Mouse (Mus musculus): ENCODE measurements around the gene Syt2. TPM values are rescaled to one million over a fixed set of nuclear protein-coding genes. Genes with fewer than 3 reads are reported as not detected.

Syt2 gene
- polyA plus RNA-seq (2014; fragmentation: Nextera tagmentation; extraction: Ambion mirVana) = 0.80 and 3.2 TPM in 2 replicates

DNA sequence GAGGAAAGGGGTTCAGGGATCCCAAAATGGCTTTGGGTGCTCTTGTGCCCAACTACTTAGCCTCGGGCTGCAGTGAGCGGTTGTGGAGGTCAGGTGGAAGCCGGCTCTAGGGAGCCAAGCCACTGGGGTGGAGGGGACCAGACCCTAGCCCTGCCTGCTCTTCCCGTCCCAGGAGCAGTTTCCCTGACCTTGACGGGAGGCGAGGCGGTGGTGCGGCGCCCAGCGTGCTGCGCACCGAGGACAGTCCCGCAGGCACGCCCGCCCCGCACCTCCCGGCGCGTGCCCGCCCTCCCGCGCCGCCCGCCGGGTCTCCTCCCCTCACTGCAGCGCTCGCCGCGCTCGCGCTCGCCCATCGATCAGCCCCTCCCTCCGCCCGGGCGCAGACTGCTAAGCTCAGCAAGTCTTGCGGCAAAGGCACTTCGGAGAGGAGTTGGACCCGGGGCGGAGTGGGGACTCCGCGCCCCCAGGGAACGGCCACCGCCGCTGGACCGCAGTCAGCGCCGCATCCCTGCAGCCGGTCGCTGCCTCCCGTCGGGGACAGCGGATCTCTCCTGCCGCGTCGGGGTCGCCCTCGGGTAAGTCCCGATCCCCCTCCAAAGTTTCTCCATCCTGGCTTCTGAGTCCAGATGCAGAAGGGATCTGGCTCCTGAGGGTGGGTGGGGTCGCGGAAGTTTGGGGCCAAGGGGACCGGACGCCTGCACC lies at the start of gene Syt2:
Gene Syt2, plus strand, starts transcription at position 417 of the 702 bp plus-strand sequence.
- DNase-seq (ENCODE audit: low spot score) (peak; percentile 67), ATAC-seq (replicated peaks; ENCODE audit: insufficient number of reproducible peaks, low FRiP score, low TSS enrichment, low read depth) (0 out of 2 replicates have a peak, but pooled peaks have one; percentile 31)
- Histone ChIP-seq H3K27me3 (ENCODE audit: control insufficient read depth, insufficient read depth, low read length) (peaks cover 49% of the 10 kb centered on the region), H3K4me2 (ENCODE audit: low read depth, low read length) (peak within 1 kb of the TSS; percentile 87), H3K36me3 (replicated peaks; ENCODE audit: control insufficient read depth, insufficient read depth, low read depth, low read length) (no peaks in the 10 kb centered on the region), H3K9me3 (replicated peaks; ENCODE audit: control insufficient read depth, low read length) (no peaks in the 10 kb centered on the region), H3K27ac (replicated peaks; ENCODE audit: low read depth, low read length) (no peak within 1 kb of the TSS), H3K4me3 (ENCODE audit: low read depth, low read length) (peak within 1 kb of the TSS; percentile 42), H3K4me1 (ENCODE audit: control insufficient read depth, insufficient read depth, low read length) (peaks cover 11% of the 10 kb centered on the region), H3K9ac (replicated peaks; ENCODE audit: low read length) (peak within 1 kb of the TSS; percentile 39)
- 0% methylated on average over 43 of the region's 63 CpGs for WGBS

DNA sequence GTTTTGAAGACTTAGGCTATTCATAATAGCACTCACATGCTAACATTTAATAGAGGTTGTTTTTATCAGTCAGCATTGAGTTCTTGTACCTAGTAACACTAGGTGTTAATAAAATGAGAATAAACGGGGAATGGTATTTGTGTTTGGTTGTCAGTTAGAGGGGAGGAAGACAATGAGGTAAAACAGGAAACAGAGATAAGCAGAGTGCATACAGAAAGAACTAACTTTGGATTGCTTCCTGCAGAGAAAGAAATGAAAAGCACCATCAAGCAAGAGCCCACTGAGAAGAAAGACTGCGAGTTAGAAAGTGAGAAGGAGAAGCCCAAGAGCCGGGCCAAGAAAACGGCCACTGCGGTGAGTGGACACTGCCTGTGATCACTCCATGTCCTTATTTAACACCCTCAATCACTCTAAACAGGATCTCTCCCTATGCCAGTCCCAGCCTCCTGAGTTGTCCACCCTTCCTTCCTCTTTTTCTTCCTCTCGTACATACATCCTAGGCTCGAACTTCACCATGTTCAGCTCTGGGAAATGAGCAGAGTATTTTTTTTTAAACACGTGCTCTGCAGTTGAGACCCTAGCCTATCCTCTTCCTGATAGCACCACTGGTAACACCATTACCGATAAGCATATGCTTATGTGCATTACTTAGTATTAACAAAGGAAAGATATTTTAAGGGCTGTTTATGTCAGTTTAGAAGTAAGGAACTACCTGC lies 49.0 kb upstream of the Syt2 start:
- H3K27ac ChIP-seq (replicated peaks; ENCODE audit: low read depth, low read length) = no peak overlapping the region
- 91% methylated on average over 9 of the region's 9 CpGs for WGBS
- H3K4me2 ChIP-seq (ENCODE audit: low read depth, low read length) = no peak overlapping the region
- ATAC-seq (replicated peaks; ENCODE audit: insufficient number of reproducible peaks, low FRiP score, low TSS enrichment, low read depth) (no peak), DNase-seq (ENCODE audit: low spot score) (no peak)
- no peaks in the 10 kb centered on the region for H3K9me3 ChIP-seq (replicated peaks; ENCODE audit: control insufficient read depth, low read length)
- H3K27me3 ChIP-seq (ENCODE audit: control insufficient read depth, insufficient read depth, low read length) = no peaks in the 10 kb centered on the region
- H3K4me3 ChIP-seq (ENCODE audit: low read depth, low read length) = no peak overlapping the region
- no peak overlapping the region for H3K9ac ChIP-seq (replicated peaks; ENCODE audit: low read length)
- peaks cover 22% of the 10 kb centered on the region for H3K36me3 ChIP-seq (replicated peaks; ENCODE audit: control insufficient read depth, insufficient read depth, low read depth, low read length)
- no peaks in the 10 kb centered on the region for H3K4me1 ChIP-seq (ENCODE audit: control insufficient read depth, insufficient read depth, low read length)

DNA sequence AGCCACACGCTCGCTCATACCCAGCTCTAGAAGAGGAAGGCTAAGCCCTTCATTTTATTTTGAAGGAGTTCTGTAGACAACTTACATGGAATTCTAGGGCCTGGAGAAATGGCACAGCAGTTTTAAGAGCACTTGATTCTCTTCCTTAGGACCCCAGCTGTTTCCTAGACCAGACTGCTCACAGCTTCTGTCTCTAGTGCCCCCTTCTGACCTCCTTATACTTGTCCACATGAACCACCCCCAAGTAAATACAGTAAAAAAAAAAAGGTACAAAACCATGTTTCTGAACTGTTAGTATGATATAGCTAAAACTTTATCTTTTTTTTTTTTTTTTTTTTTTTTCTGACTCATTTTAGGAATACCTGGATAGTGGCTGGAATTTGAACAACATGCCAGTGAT lies 42.4 kb upstream of the Syt2 start:
- ATAC-seq (replicated peaks; ENCODE audit: insufficient number of reproducible peaks, low FRiP score, low TSS enrichment, low read depth) = no peak
- no peak overlapping the region for H3K27ac ChIP-seq (replicated peaks; ENCODE audit: low read depth, low read length)
- no peaks in the 10 kb centered on the region for H3K9me3 ChIP-seq (replicated peaks; ENCODE audit: control insufficient read depth, low read length)
- no peak overlapping the region for H3K9ac ChIP-seq (replicated peaks; ENCODE audit: low read length)
- H3K36me3 ChIP-seq (replicated peaks; ENCODE audit: control insufficient read depth, insufficient read depth, low read depth, low read length) = peaks cover 12% of the 10 kb centered on the region
- H3K4me1 ChIP-seq (ENCODE audit: control insufficient read depth, insufficient read depth, low read length) = no peaks in the 10 kb centered on the region
- WGBS = 96% methylated on average over 2 of the region's 2 CpGs
- no peak overlapping the region for H3K4me3 ChIP-seq (ENCODE audit: low read depth, low read length)
- no peaks in the 10 kb centered on the region for H3K27me3 ChIP-seq (ENCODE audit: control insufficient read depth, insufficient read depth, low read length)
- no peak for DNase-seq (ENCODE audit: low spot score)
- no peak overlapping the region for H3K4me2 ChIP-seq (ENCODE audit: low read depth, low read length)

DNA sequence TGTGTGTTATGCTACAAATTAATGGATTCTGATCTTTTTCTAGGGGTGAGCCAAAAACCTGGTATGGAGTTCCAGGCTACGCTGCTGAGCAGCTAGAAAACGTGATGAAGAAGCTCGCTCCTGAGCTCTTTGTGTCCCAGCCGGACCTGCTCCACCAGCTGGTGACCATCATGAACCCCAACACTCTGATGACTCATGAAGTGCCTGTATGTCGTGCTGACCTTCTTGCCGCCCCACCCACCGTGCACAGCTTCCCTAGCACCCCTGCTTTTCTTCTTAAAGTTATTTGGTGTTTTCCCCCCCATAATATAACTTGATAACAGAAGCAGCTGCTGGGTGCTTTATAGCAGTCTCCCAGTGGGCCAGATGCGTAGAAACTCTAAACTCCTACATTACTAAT lies 40.8 kb upstream of the Syt2 start:
- no peak overlapping the region for H3K9ac ChIP-seq (replicated peaks; ENCODE audit: low read length)
- WGBS = 85% methylated on average over 8 of the region's 8 CpGs
- no peaks in the 10 kb centered on the region for H3K9me3 ChIP-seq (replicated peaks; ENCODE audit: control insufficient read depth, low read length)
- DNase-seq (ENCODE audit: low spot score) (no peak), ATAC-seq (replicated peaks; ENCODE audit: insufficient number of reproducible peaks, low FRiP score, low TSS enrichment, low read depth) (no peak)
- no peak overlapping the region for H3K4me3 ChIP-seq (ENCODE audit: low read depth, low read length)
- no peaks in the 10 kb centered on the region for H3K27me3 ChIP-seq (ENCODE audit: control insufficient read depth, insufficient read depth, low read length)
- peaks cover 8% of the 10 kb centered on the region for H3K36me3 ChIP-seq (replicated peaks; ENCODE audit: control insufficient read depth, insufficient read depth, low read depth, low read length)
- no peak overlapping the region for H3K4me2 ChIP-seq (ENCODE audit: low read depth, low read length)
- no peaks in the 10 kb centered on the region for H3K4me1 ChIP-seq (ENCODE audit: control insufficient read depth, insufficient read depth, low read length)
- no peak overlapping the region for H3K27ac ChIP-seq (replicated peaks; ENCODE audit: low read depth, low read length)

DNA sequence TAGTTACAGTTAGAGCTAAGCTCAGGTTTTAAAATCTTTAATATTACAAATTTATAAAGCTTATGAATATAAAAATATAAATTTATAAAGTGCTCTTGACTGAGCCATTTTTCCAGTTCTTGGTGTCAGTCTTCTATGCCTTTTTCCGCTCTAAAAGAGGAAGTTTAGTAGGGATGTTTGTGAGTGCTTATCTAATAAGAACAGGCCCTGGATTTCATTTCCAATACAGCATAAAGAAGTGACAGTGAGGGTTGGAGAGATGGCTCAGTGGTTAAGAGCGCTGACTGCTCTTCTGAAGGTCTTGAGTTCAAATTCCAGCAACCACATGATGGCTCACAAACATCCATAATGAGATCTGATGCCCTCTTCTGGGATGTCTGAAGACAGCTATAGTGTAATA lies 40.1 kb upstream of the Syt2 start:
- Histone ChIP-seq H3K27me3 (ENCODE audit: control insufficient read depth, insufficient read depth, low read length) (no peaks in the 10 kb centered on the region), H3K27ac (replicated peaks; ENCODE audit: low read depth, low read length) (no peak overlapping the region), H3K4me3 (ENCODE audit: low read depth, low read length) (no peak overlapping the region), H3K9me3 (replicated peaks; ENCODE audit: control insufficient read depth, low read length) (no peaks in the 10 kb centered on the region), H3K36me3 (replicated peaks; ENCODE audit: control insufficient read depth, insufficient read depth, low read depth, low read length) (peaks cover 4% of the 10 kb centered on the region), H3K4me1 (ENCODE audit: control insufficient read depth, insufficient read depth, low read length) (no peaks in the 10 kb centered on the region), H3K4me2 (ENCODE audit: low read depth, low read length) (no peak overlapping the region), H3K9ac (replicated peaks; ENCODE audit: low read length) (no peak overlapping the region)
- 98% methylated on average over 2 of the region's 2 CpGs for whole genome bisulfite sequencing
- ATAC-seq (replicated peaks; ENCODE audit: insufficient number of reproducible peaks, low FRiP score, low TSS enrichment, low read depth) = no peak
- DNase-seq (ENCODE audit: low spot score) = no peak

DNA sequence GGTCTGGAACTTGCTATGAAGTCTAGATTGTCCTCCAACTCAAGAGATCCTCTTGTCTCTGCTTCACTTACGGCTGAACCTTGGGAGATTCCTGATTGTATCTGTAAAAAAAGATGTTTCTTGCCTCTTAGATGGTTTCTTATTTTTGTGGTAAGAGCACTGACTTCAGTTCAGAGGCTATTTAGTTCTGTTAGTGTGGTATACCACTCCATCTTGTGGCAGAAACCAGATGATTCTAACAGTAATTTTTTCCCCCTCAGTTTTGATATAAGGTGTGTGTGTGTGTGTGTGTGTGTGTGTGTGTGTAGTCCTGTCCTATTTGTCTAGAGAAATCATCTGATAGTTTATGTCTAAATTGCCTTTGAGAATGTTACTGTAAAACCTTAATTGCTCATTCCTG lies 39.2 kb upstream of the Syt2 start:
- H3K9me3 ChIP-seq (replicated peaks; ENCODE audit: control insufficient read depth, low read length) = no peaks in the 10 kb centered on the region
- no peaks in the 10 kb centered on the region for H3K27me3 ChIP-seq (ENCODE audit: control insufficient read depth, insufficient read depth, low read length)
- no peaks in the 10 kb centered on the region for H3K4me1 ChIP-seq (ENCODE audit: control insufficient read depth, insufficient read depth, low read length)
- no peak overlapping the region for H3K27ac ChIP-seq (replicated peaks; ENCODE audit: low read depth, low read length)
- WGBS = 98% methylated on average over 1 of the region's 1 CpGs
- no peak overlapping the region for H3K4me3 ChIP-seq (ENCODE audit: low read depth, low read length)
- H3K36me3 ChIP-seq (replicated peaks; ENCODE audit: control insufficient read depth, insufficient read depth, low read depth, low read length) = peaks cover 4% of the 10 kb centered on the region
- no peak overlapping the region for H3K4me2 ChIP-seq (ENCODE audit: low read depth, low read length)
- no peak overlapping the region for H3K9ac ChIP-seq (replicated peaks; ENCODE audit: low read length)
- DNase-seq (ENCODE audit: low spot score) (no peak), ATAC-seq (replicated peaks; ENCODE audit: insufficient number of reproducible peaks, low FRiP score, low TSS enrichment, low read depth) (no peak)

DNA sequence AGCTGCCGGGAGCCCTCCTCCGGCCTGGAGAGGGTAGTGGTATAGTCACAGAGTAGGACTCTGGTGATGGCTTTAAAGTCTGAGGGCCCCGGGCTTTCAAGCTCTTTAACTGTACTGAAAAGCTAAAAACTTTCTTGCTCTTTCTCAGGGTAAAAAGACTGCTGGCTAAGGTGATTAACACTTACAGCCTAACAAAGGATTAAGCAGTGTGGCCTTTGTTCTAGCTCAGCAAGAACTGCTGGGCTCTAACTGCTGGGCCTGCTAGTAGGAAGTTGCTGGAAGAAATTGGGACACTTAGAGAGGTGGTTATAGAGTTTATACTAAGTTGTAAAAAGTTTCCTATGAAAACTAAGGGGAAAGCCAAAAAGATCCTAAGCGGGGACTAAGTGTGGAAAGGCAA lies 37.3 kb upstream of the Syt2 start:
- no peaks in the 10 kb centered on the region for H3K9me3 ChIP-seq (replicated peaks; ENCODE audit: control insufficient read depth, low read length)
- peaks cover 14% of the 10 kb centered on the region for H3K36me3 ChIP-seq (replicated peaks; ENCODE audit: control insufficient read depth, insufficient read depth, low read depth, low read length)
- ATAC-seq (replicated peaks; ENCODE audit: insufficient number of reproducible peaks, low FRiP score, low TSS enrichment, low read depth) (no peak), DNase-seq (ENCODE audit: low spot score) (no peak)
- H3K9ac ChIP-seq (replicated peaks; ENCODE audit: low read length) = no peak overlapping the region
- H3K4me1 ChIP-seq (ENCODE audit: control insufficient read depth, insufficient read depth, low read length) = no peaks in the 10 kb centered on the region
- WGBS = 79% methylated on average over 4 of the region's 4 CpGs
- no peak overlapping the region for H3K4me3 ChIP-seq (ENCODE audit: low read depth, low read length)
- H3K27me3 ChIP-seq (ENCODE audit: control insufficient read depth, insufficient read depth, low read length) = no peaks in the 10 kb centered on the region
- no peak overlapping the region for H3K27ac ChIP-seq (replicated peaks; ENCODE audit: low read depth, low read length)
- H3K4me2 ChIP-seq (ENCODE audit: low read depth, low read length) = no peak overlapping the region

DNA sequence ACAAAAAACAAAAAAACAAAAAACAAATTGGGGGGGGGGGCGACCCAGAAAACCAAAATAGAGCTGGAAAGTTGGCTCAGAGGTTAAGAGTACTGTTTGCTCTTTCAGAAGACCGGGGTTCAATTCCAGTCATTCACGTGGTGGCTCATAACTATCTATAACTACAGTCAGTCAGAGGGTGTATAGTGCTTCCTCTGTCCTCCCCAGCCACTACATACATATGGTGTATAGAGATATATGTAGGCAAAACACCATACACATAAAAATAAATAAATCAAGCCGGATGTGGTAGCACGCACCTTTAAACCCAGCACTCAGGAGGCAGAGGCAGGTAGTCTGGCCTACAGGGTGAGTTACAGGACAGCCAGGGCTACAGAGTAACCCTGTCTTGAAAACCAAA lies 31.9 kb upstream of the Syt2 start:
- 97% methylated on average over 5 of the region's 5 CpGs for WGBS
- DNase-seq (ENCODE audit: low spot score) (no peak), ATAC-seq (replicated peaks; ENCODE audit: insufficient number of reproducible peaks, low FRiP score, low TSS enrichment, low read depth) (no peak)
- Histone ChIP-seq H3K4me1 (ENCODE audit: control insufficient read depth, insufficient read depth, low read length) (no peaks in the 10 kb centered on the region), H3K36me3 (replicated peaks; ENCODE audit: control insufficient read depth, insufficient read depth, low read depth, low read length) (peaks cover 30% of the 10 kb centered on the region), H3K27ac (replicated peaks; ENCODE audit: low read depth, low read length) (no peak overlapping the region), H3K4me3 (ENCODE audit: low read depth, low read length) (no peak overlapping the region), H3K9ac (replicated peaks; ENCODE audit: low read length) (no peak overlapping the region), H3K27me3 (ENCODE audit: control insufficient read depth, insufficient read depth, low read length) (no peaks in the 10 kb centered on the region), H3K9me3 (replicated peaks; ENCODE audit: control insufficient read depth, low read length) (no peaks in the 10 kb centered on the region), H3K4me2 (ENCODE audit: low read depth, low read length) (no peak overlapping the region)
